Mouse (Mus musculus): ENCODE measurements around the gene Flt1. TPM values are rescaled to one million over a fixed set of nuclear protein-coding genes. Genes with fewer than 3 reads are reported as not detected.

Gene Flt1
- polyA plus RNA-seq, 1 experiment from 2014 or later, result 22.3 TPM

- no peak overlapping the region for H3K4me3 ChIP-seq
- 43% methylated on average over 13 of the region's 13 CpGs for WGBS
- ATAC-seq (replicated peaks; ENCODE audit: insufficient number of reproducible peaks, insufficient read depth, low FRiP score, low read depth), result peak; percentile 71; the same call in 1 of the 2 replicates
- 0 out of 2 replicates have a peak overlapping the region, but pooled peaks have one; percentile 2 for H3K4me2 ChIP-seq
- H3K36me3 ChIP-seq, result no peaks in the 10 kb centered on the region
- H3K4me1 ChIP-seq (replicated peaks), result peaks cover 14% of the 10 kb centered on the region
- no peaks in the 10 kb centered on the region for H3K27me3 ChIP-seq
- no peak overlapping the region for H3K9ac ChIP-seq
- no peaks in the 10 kb centered on the region for H3K9me3 ChIP-seq (replicated peaks)
- H3K27ac ChIP-seq, result peak overlapping the region; percentile 59; the same call in 1 of the 2 replicates
Observed at GRCm38 (mm10) chr5:147606751-147607150, 119.1 kb downstream of the Flt1 start.

DNA sequence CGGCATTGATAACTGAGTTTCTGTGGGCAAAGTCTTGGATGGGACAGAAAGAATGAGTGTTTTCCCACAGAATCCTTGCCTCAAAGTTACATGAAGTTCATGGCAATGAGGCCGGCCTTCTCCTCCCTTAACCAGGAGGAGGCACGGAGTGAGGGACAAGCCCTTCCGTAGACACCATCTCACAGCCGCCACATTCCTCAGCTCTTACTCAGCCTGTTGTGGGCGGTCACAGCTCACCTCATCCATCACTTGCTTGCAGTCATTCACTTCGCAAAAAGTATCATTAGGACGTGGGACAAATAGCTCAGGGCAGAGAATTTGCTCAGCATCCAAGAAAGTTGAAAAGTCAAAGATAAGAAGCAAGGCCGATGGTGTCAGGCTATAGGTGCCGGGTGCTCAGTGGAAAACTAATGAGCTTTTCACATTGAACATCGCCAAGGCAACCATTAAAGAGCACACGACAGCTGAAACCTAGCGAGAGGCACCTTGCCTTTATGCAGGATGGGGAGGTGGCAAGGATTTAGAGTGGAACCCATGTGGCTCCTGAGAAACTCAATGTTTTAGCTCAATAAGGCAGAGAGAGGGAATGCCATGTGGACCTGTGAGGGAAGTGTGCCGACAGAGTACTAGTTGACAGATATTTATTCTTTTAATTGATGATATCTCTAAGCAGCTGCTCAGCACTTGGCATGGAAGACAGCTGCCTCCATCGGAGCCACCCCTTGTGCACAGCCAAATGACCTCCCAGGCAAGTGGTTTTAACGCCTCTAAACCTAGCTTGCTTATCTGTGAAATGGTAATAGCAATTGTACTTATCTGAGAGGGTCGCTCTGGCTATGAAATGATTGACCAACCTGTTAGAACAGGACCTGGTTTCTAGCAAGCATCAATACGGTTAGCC is 124.1 kb downstream of the Flt1 start:
- Histone ChIP-seq H3K4me1 (replicated peaks) (peaks cover 25% of the 10 kb centered on the region), H3K27me3 (no peaks in the 10 kb centered on the region), H3K9ac (no peak overlapping the region), H3K9me3 (replicated peaks) (no peaks in the 10 kb centered on the region), H3K27ac (no peak overlapping the region), H3K4me2 (no peak overlapping the region), H3K36me3 (no peaks in the 10 kb centered on the region), H3K4me3 (no peak overlapping the region)
- 37% methylated on average over 18 of the region's 18 CpGs for WGBS
- ATAC-seq (replicated peaks; ENCODE audit: insufficient number of reproducible peaks, insufficient read depth, low FRiP score, low read depth), result no peak

- ATAC-seq (replicated peaks; ENCODE audit: insufficient number of reproducible peaks, insufficient read depth, low FRiP score, low read depth), result no peak
- 56% methylated on average over 16 of the region's 16 CpGs for WGBS
- Histone ChIP-seq H3K4me1 (replicated peaks) (peaks cover 27% of the 10 kb centered on the region), H3K4me3 (no peak overlapping the region), H3K27me3 (no peaks in the 10 kb centered on the region), H3K27ac (no peak overlapping the region), H3K36me3 (0 out of 2 replicates have a peak, but pooled peaks cover 3% of the 10 kb centered on the region), H3K9ac (no peak overlapping the region), H3K9me3 (replicated peaks) (no peaks in the 10 kb centered on the region), H3K4me2 (no peak overlapping the region)
Observed at GRCm38 (mm10) chr5:147597825-147598224, 128.0 kb downstream of the Flt1 start.

DNA sequence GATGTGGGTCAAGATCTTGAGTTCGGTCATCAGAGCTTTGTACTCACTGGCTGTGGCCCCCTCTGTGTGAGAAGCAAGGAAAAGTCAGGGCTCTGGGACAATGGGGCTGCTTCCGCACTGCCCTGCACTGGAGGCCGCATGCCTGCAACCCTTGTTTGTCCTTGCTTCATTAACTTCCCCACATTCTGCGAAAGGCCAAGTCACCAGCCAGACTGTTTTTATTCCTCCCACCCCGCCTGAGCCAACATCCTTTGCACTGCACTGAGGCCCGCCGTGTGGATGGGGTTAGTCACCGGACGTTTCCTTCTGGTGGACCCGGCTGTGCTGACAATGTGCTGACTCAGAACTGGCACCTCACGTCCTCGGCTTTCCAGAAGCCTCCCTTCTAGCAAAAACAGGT is 136.0 kb downstream of the Flt1 start:
- no peaks in the 10 kb centered on the region for H3K27me3 ChIP-seq
- H3K4me3 ChIP-seq, result no peak overlapping the region
- no peaks in the 10 kb centered on the region for H3K4me1 ChIP-seq (replicated peaks)
- peak overlapping the region; percentile 74 for H3K27ac ChIP-seq
- H3K9me3 ChIP-seq (replicated peaks), result no peaks in the 10 kb centered on the region
- no peak overlapping the region for H3K9ac ChIP-seq
- H3K4me2 ChIP-seq, result no peak overlapping the region
- 0 out of 2 replicates have a peak, but pooled peaks cover 4% of the 10 kb centered on the region for H3K36me3 ChIP-seq
- WGBS, result 48% methylated on average over 12 of the region's 12 CpGs
- ATAC-seq (replicated peaks; ENCODE audit: insufficient number of reproducible peaks, insufficient read depth, low FRiP score, low read depth), result peak; percentile 84

DNA sequence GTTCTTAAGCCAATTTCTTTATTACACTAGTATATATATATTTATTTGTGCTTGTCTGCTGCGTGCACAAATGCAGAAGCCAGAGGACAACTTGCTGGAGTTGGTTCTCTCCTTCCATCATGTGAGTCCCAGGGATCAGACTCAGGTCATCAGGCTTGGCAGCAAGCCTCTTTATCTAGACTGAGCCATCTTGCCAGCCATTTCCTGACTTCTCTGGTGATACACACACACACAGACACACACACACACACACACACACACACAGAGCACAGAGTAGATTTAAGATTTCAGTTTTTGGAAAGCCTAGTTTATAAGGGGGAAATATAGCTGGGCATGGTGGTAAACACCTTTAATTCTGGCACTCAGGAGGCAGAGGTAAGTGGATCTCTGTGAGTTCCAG is 140.7 kb downstream of the Flt1 start:
- Histone ChIP-seq H3K4me2 (no peak overlapping the region), H3K27ac (0 out of 2 replicates have a peak overlapping the region, but pooled peaks have one; percentile 61)
- whole genome bisulfite sequencing, result 46% methylated on average over 1 of the region's 1 CpGs

GRCm38 (mm10) chr5:147584648-147585047 is 141.2 kb downstream of the Flt1 start:
- ATAC-seq (replicated peaks; ENCODE audit: insufficient number of reproducible peaks, insufficient read depth, low FRiP score, low read depth), result no peak
- WGBS, result 60% methylated on average over 9 of the region's 9 CpGs
- Histone ChIP-seq H3K4me3 (no peak overlapping the region), H3K9ac (no peak overlapping the region), H3K36me3 (no peaks in the 10 kb centered on the region), H3K27ac (peak overlapping the region; percentile 61), H3K9me3 (replicated peaks) (no peaks in the 10 kb centered on the region), H3K4me2 (no peak overlapping the region), H3K4me1 (replicated peaks) (peaks cover 11% of the 10 kb centered on the region), H3K27me3 (no peaks in the 10 kb centered on the region)

More for the DNA sequence above, 140.7 kb downstream of the Flt1 start:
- no peak overlapping the region for H3K4me3 ChIP-seq
- no peaks in the 10 kb centered on the region for H3K27me3 ChIP-seq
- no peaks in the 10 kb centered on the region for H3K36me3 ChIP-seq
- peaks cover 11% of the 10 kb centered on the region for H3K4me1 ChIP-seq (replicated peaks)
- no peak overlapping the region for H3K9ac ChIP-seq
- no peak for ATAC-seq (replicated peaks; ENCODE audit: insufficient number of reproducible peaks, insufficient read depth, low FRiP score, low read depth)
- H3K9me3 ChIP-seq (replicated peaks), result no peaks in the 10 kb centered on the region

DNA sequence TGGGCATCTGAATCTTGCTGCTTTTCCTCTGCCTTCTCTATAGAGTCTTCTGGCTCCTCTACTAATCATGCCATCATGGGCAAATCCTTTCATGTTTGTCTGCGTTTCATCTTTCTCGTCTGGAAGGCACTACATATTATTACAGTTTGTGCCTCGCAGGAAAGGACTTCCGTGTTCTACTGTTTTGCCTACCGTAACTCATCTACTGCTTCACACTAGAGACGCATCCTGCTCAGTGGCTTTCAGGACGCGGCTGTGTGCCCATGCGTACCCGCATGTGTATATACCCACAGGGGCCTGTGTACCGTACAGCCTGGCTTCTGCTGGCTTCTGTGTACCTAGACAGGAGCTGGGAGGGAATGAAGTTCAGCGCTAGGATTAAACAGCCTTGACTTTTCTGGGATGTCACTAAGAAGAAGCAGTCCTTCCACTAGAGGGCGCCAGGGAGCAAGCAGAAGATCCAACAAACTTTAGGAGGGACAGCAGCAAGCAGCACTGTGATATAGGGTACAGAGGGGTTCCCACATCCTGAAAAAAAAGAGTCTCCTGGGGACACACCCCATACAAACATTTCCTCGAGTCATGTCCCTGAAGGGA is 142.0 kb downstream of the Flt1 start:
- WGBS, result 35% methylated on average over 14 of the region's 14 CpGs

DNA sequence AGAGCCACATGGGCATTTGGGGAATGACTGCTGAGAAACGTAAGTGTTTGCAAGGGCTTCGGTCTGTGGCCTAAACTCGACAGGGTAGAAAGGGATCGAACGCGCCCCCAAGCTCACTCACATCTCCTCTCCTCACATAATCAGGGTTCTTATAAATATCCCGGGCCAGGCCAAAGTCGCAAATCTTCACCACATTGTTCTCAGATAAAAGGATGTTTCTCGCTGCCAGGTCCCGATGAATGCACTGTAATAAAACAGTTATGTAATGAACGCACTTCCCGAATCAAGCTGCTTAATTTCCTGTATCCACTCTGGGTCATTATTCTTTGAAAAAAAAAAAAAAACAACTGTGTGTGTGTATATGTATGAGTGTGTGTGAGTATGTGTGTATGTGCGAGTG is 145.6 kb downstream of the Flt1 start:
- H3K27ac ChIP-seq, result no peak overlapping the region
- no peak overlapping the region for H3K4me3 ChIP-seq
- peaks cover 11% of the 10 kb centered on the region for H3K4me1 ChIP-seq (replicated peaks)
- H3K27me3 ChIP-seq, result no peaks in the 10 kb centered on the region
- H3K36me3 ChIP-seq, result no peaks in the 10 kb centered on the region
- H3K4me2 ChIP-seq, result no peak overlapping the region
- ATAC-seq (replicated peaks; ENCODE audit: insufficient number of reproducible peaks, insufficient read depth, low FRiP score, low read depth), result no peak
- H3K9me3 ChIP-seq (replicated peaks), result no peaks in the 10 kb centered on the region
- no peak overlapping the region for H3K9ac ChIP-seq
- WGBS, result 83% methylated on average over 13 of the region's 13 CpGs

More for the DNA sequence above, 142.0 kb downstream of the Flt1 start:
- ATAC-seq (replicated peaks; ENCODE audit: insufficient number of reproducible peaks, insufficient read depth, low FRiP score, low read depth), result no peak
- Histone ChIP-seq H3K4me1 (replicated peaks) (peaks cover 11% of the 10 kb centered on the region), H3K9me3 (replicated peaks) (no peaks in the 10 kb centered on the region), H3K9ac (no peak overlapping the region; the same call in 1 of the 2 replicates), H3K27me3 (no peaks in the 10 kb centered on the region), H3K4me3 (peak overlapping the region; percentile 26; the same call in 1 of the 2 replicates), H3K27ac (no peak overlapping the region), H3K36me3 (no peaks in the 10 kb centered on the region), H3K4me2 (peak overlapping the region; percentile 56)

DNA sequence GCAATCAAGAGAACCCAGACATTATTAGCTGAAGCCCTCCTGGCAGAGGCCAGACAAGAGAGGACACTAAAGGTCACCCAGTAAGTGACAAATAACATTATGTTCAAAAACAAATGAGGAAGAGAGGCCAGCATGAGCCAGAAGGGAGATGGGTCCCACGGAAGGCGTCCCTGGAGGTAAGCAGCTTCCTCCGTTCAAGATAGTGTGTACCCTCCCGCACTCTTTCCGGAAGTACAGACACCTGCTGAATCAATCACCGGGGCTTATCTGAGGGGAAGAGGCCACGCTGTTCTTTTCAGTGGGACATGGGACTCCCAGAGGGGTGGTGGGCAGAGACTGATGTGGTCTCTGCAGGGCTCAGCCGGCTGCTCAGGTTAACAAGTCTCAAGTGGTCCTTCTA is 146.1 kb downstream of the Flt1 start:
- ATAC-seq (replicated peaks; ENCODE audit: insufficient number of reproducible peaks, insufficient read depth, low FRiP score, low read depth), result no peak
- no peak overlapping the region for H3K9ac ChIP-seq

GRCm38 (mm10) chr5:147579148-147579547 is 146.7 kb downstream of the Flt1 start:
- Histone ChIP-seq H3K36me3 (no peaks in the 10 kb centered on the region), H3K4me1 (replicated peaks) (peaks cover 9% of the 10 kb centered on the region), H3K4me3 (no peak overlapping the region), H3K27ac (no peak overlapping the region), H3K4me2 (no peak overlapping the region), H3K9me3 (replicated peaks) (no peaks in the 10 kb centered on the region), H3K9ac (no peak overlapping the region), H3K27me3 (no peaks in the 10 kb centered on the region)
- no peak for ATAC-seq (replicated peaks; ENCODE audit: insufficient number of reproducible peaks, insufficient read depth, low FRiP score, low read depth)
- WGBS, result 84% methylated on average over 7 of the region's 7 CpGs

More for the DNA sequence above, 146.1 kb downstream of the Flt1 start:
- Histone ChIP-seq H3K27ac (no peak overlapping the region), H3K36me3 (no peaks in the 10 kb centered on the region), H3K9me3 (replicated peaks) (no peaks in the 10 kb centered on the region), H3K27me3 (no peaks in the 10 kb centered on the region), H3K4me3 (no peak overlapping the region), H3K4me2 (no peak overlapping the region), H3K4me1 (replicated peaks) (peaks cover 11% of the 10 kb centered on the region)
- 64% methylated on average over 8 of the region's 8 CpGs for WGBS

DNA sequence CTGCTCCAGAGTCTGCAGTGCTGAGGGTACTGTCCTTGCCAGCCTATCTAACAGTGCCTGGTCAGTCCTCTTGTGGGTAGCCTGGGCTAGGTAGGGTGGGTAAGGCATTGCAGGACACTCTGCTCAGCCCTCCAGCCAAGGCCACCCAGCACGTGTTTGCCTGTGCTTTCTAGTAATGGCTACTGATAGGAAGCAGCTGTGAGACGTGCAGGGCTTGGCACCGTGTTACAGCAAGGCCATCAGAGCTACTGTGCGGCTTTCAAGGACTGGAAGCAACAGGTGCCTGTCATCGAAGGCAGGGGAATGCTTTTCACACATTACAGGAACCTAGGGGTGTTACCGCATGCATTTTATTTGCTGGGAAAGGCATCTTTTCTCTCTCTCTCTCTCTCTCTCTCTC is 148.8 kb downstream of the Flt1 start:
- H3K4me1 ChIP-seq (replicated peaks), result peaks cover 3% of the 10 kb centered on the region
- H3K9ac ChIP-seq, result no peak overlapping the region
- H3K36me3 ChIP-seq, result no peaks in the 10 kb centered on the region
- H3K27me3 ChIP-seq, result no peaks in the 10 kb centered on the region
- no peak overlapping the region for H3K4me2 ChIP-seq
- H3K9me3 ChIP-seq (replicated peaks), result no peaks in the 10 kb centered on the region
- H3K27ac ChIP-seq, result no peak overlapping the region
- no peak overlapping the region for H3K4me3 ChIP-seq
- peak; percentile 44; the same call in 1 of the 2 replicates for ATAC-seq (replicated peaks; ENCODE audit: insufficient number of reproducible peaks, insufficient read depth, low FRiP score, low read depth)
- WGBS, result 35% methylated on average over 6 of the region's 6 CpGs
